Mouse (Mus musculus) heart, embryonic 12.5 days (tissue): ENCODE data around the gene Wdr95. TPM values are rescaled to one million over a fixed set of nuclear protein-coding genes. Genes with fewer than 3 reads are reported as not detected.

ENCODE experiments used
- ATAC-seq: fragments of 200-750 bp; cut with Nextera tagmentation; 2 replicates; pipeline ENCODE4 v1.8.0; 2017; ENCODE audit warnings: moderate TSS enrichment, moderate library complexity; ENCODE audit not compliant: insufficient number of reproducible peaks, low FRiP score
- H3K27ac ChIP-seq: fragments of 300-500 bp; sonication (generic); 2 replicates; pipeline ENCODE4 v1.5.1; 2016; ENCODE audit warnings: mild to moderate bottlenecking, moderate library complexity; ENCODE audit not compliant: poor library complexity, severe bottlenecking
- H3K27me3 ChIP-seq: fragments of 300-500 bp; sonication (generic); replicated peaks from 2 replicates; pipeline ENCODE4 v1.6.1; 2016; ENCODE audit warnings: mild to moderate bottlenecking, moderate library complexity
- H3K36me3 ChIP-seq: fragments of 300-500 bp; sonication (generic); 2 replicates; pipeline ENCODE4 v1.6.1; 2016; ENCODE audit warnings: mild to moderate bottlenecking, moderate library complexity
- H3K4me1 ChIP-seq: fragments of 300-500 bp; sonication (generic); replicated peaks from 2 replicates; pipeline ENCODE4 v1.6.1; 2016; ENCODE audit warnings: mild to moderate bottlenecking
- H3K4me2 ChIP-seq: fragments of 300-500 bp; sonication (generic); 2 replicates; pipeline ENCODE4 v1.6.1; 2016; ENCODE audit warnings: mild to moderate bottlenecking, moderate library complexity
- H3K4me3 ChIP-seq: fragments of 300-500 bp; sonication (generic); 2 replicates; pipeline ENCODE4 v1.5.1; 2016; ENCODE audit warnings: mild to moderate bottlenecking
- H3K9ac ChIP-seq: fragments of 300-500 bp; sonication (generic); 2 replicates; pipeline ENCODE4 v1.6.1; 2016; ENCODE audit warnings: mild to moderate bottlenecking, moderate library complexity
- H3K9me3 ChIP-seq: fragments of 300-500 bp; sonication (generic); replicated peaks from 2 replicates; pipeline ENCODE4 v1.6.1; 2016; ENCODE audit warnings: mild to moderate bottlenecking, moderate library complexity
- WGBS: fragments of 180-500 bp; shearing (Covaris S2); methylation state at CpG from one replicate; pipeline ENCODE4 v1.1.7; 2016; 5-methylcytosine and 5-hydroxymethylcytosine counted together
- polyA plus RNA-seq: library from polyadenylated mRNA; unstranded; fragments of >200 nt; fragmentation: Nextera tagmentation; extraction: Ambion mirVana; gene quantifications from 2 replicates; pipeline ENCODE4 v1.2.1, GENCODE M21; 2016

The Wdr95 gene
- polyA plus RNA-seq, 1 experiment from 2014 or later, result 0.09 TPM

- H3K36me3 ChIP-seq, result no peaks in the 10 kb centered on the region
- H3K4me2 ChIP-seq, result no peak overlapping the region
- no peak overlapping the region for H3K27ac ChIP-seq
- 28% methylated on average over 10 of the region's 10 CpGs for WGBS
- H3K4me1 ChIP-seq, result peaks cover 6% of the 10 kb centered on the region
- no peaks in the 10 kb centered on the region for H3K9me3 ChIP-seq
- no peak overlapping the region for H3K4me3 ChIP-seq
- ATAC-seq, result no peak
- no peak overlapping the region for H3K9ac ChIP-seq
- H3K27me3 ChIP-seq, result no peaks in the 10 kb centered on the region
Measured at GRCm38 (mm10) chr5:149577449-149577848, 49.0 kb downstream of the Wdr95 start.

- no peaks in the 10 kb centered on the region for H3K9me3 ChIP-seq
- H3K9ac ChIP-seq, result no peak overlapping the region
- WGBS, result 57% methylated on average over 5 of the region's 5 CpGs
- no peak overlapping the region for H3K4me3 ChIP-seq
- no peak overlapping the region for H3K4me2 ChIP-seq
- no peaks in the 10 kb centered on the region for H3K36me3 ChIP-seq
- H3K27me3 ChIP-seq, result no peaks in the 10 kb centered on the region
- ATAC-seq, result no peak
- H3K4me1 ChIP-seq, result peaks cover under 1% of the 10 kb centered on the region
- H3K27ac ChIP-seq, result no peak overlapping the region
Measured at GRCm38 (mm10) chr5:149582642-149583262, 54.3 kb downstream of the Wdr95 start.

GRCm38 (mm10) chr5:149583507-149583906 is 55.0 kb downstream of the Wdr95 start:
- Histone ChIP-seq H3K4me1 (peaks cover 9% of the 10 kb centered on the region), H3K27ac (no peak overlapping the region), H3K9ac (no peak overlapping the region), H3K9me3 (no peaks in the 10 kb centered on the region), H3K36me3 (no peaks in the 10 kb centered on the region), H3K27me3 (no peaks in the 10 kb centered on the region), H3K4me2 (no peak overlapping the region), H3K4me3 (no peak overlapping the region)
- ATAC-seq, result no peak
- 31% methylated on average over 8 of the region's 8 CpGs for WGBS

GRCm38 (mm10) chr5:149584154-149584655 is 55.7 kb downstream of the Wdr95 start:
- WGBS, result 62% methylated on average over 8 of the region's 8 CpGs
- Histone ChIP-seq H3K4me1 (peaks cover 9% of the 10 kb centered on the region), H3K9ac (no peak overlapping the region), H3K4me2 (no peak overlapping the region), H3K27ac (no peak overlapping the region), H3K4me3 (no peak overlapping the region), H3K27me3 (no peaks in the 10 kb centered on the region), H3K9me3 (no peaks in the 10 kb centered on the region), H3K36me3 (no peaks in the 10 kb centered on the region)
- ATAC-seq, result no peak

- Histone ChIP-seq H3K27ac (no peak overlapping the region), H3K4me1 (peaks cover 12% of the 10 kb centered on the region), H3K36me3 (no peaks in the 10 kb centered on the region), H3K9ac (no peak overlapping the region), H3K9me3 (no peaks in the 10 kb centered on the region), H3K27me3 (no peaks in the 10 kb centered on the region), H3K4me2 (no peak overlapping the region), H3K4me3 (no peak overlapping the region)
- no peak for ATAC-seq
- WGBS, result 61% methylated on average over 1 of the region's 1 CpGs
Measured at GRCm38 (mm10) chr5:149585231-149585630, 56.8 kb downstream of the Wdr95 start.

- Histone ChIP-seq H3K9ac (no peak overlapping the region), H3K4me3 (no peak overlapping the region), H3K9me3 (no peaks in the 10 kb centered on the region), H3K27me3 (no peaks in the 10 kb centered on the region), H3K27ac (no peak overlapping the region), H3K4me2 (no peak overlapping the region), H3K4me1 (peaks cover 12% of the 10 kb centered on the region), H3K36me3 (no peaks in the 10 kb centered on the region)
- no peak for ATAC-seq
- 54% methylated on average over 10 of the region's 10 CpGs for WGBS
Measured at GRCm38 (mm10) chr5:149585910-149586309, 57.4 kb downstream of the Wdr95 start.

- no peak overlapping the region for H3K27ac ChIP-seq
- no peak overlapping the region for H3K4me3 ChIP-seq
- H3K4me2 ChIP-seq, result no peak overlapping the region
- 72% methylated on average over 11 of the region's 11 CpGs for WGBS
- no peaks in the 10 kb centered on the region for H3K36me3 ChIP-seq
- H3K4me1 ChIP-seq, result peaks cover 12% of the 10 kb centered on the region
- H3K9me3 ChIP-seq, result peaks cover 7% of the 10 kb centered on the region; the same call in 1 of the 2 replicates
- ATAC-seq, result no peak
- no peaks in the 10 kb centered on the region for H3K27me3 ChIP-seq
- no peak overlapping the region for H3K9ac ChIP-seq
Measured at GRCm38 (mm10) chr5:149587327-149587895, 58.9 kb downstream of the Wdr95 start.

- Histone ChIP-seq H3K27ac (peak overlapping the region; percentile 58; the same call in 1 of the 2 replicates), H3K27me3 (no peaks in the 10 kb centered on the region), H3K36me3 (no peaks in the 10 kb centered on the region), H3K4me2 (no peak overlapping the region), H3K4me3 (no peak overlapping the region), H3K4me1 (peaks cover 12% of the 10 kb centered on the region), H3K9me3 (peaks cover 8% of the 10 kb centered on the region; the same call in 1 of the 2 replicates), H3K9ac (no peak overlapping the region)
- peak; percentile 54; the same call in 1 of the 2 replicates for ATAC-seq
- 30% methylated on average over 7 of the region's 7 CpGs for WGBS
Measured at GRCm38 (mm10) chr5:149588814-149589534, 60.5 kb downstream of the Wdr95 start.

GRCm38 (mm10) chr5:149589932-149590331 is 61.5 kb downstream of the Wdr95 start:
- Histone ChIP-seq H3K27me3 (no peaks in the 10 kb centered on the region), H3K27ac (no peak overlapping the region), H3K4me1 (peaks cover 12% of the 10 kb centered on the region), H3K4me2 (no peak overlapping the region), H3K9ac (no peak overlapping the region), H3K9me3 (peaks cover 8% of the 10 kb centered on the region; the same call in 1 of the 2 replicates), H3K36me3 (no peaks in the 10 kb centered on the region), H3K4me3 (no peak overlapping the region)
- WGBS, result 45% methylated on average over 3 of the region's 3 CpGs
- no peak for ATAC-seq

GRCm38 (mm10) chr5:149594215-149594614 is 65.7 kb downstream of the Wdr95 start:
- WGBS, result 79% methylated on average over 3 of the region's 3 CpGs
- peaks cover 8% of the 10 kb centered on the region; the same call in 1 of the 2 replicates for H3K9me3 ChIP-seq
- H3K36me3 ChIP-seq, result no peaks in the 10 kb centered on the region
- H3K4me1 ChIP-seq, result 0 out of 2 replicates have a peak, but pooled peaks cover 3% of the 10 kb centered on the region
- H3K4me3 ChIP-seq, result no peak overlapping the region
- H3K9ac ChIP-seq, result no peak overlapping the region
- no peak overlapping the region for H3K27ac ChIP-seq
- no peak for ATAC-seq
- H3K27me3 ChIP-seq, result no peaks in the 10 kb centered on the region
- H3K4me2 ChIP-seq, result no peak overlapping the region

GRCm38 (mm10) chr5:149597351-149597750 is 68.9 kb downstream of the Wdr95 start:
- Histone ChIP-seq H3K27ac (no peak overlapping the region), H3K27me3 (no peaks in the 10 kb centered on the region), H3K9me3 (peaks cover 2% of the 10 kb centered on the region; the same call in 1 of the 2 replicates), H3K9ac (no peak overlapping the region), H3K4me2 (peak overlapping the region; percentile 27), H3K36me3 (no peaks in the 10 kb centered on the region), H3K4me1 (no peaks in the 10 kb centered on the region), H3K4me3 (no peak overlapping the region)
- no peak for ATAC-seq
- 39% methylated on average over 18 of the region's 18 CpGs for WGBS
